Mouse (Mus musculus) lung, postnatal 0 days (tissue): ENCODE results near the gene Cryge. TPM values are rescaled to one million over a fixed set of nuclear protein-coding genes. Genes with fewer than 3 reads are reported as not detected.
"Not testable (repeated sequence)": the region's sequence is repeated elsewhere in the genome, so short reads cannot be mapped to it uniquely, and the experiment has no call there.

Experiments used
- ATAC-seq: fragments of 200-750 bp; cut with Nextera tagmentation; 2 replicates; pipeline ENCODE4 v1.8.0; 2017; ENCODE audit warnings: moderate library complexity
- DNase-seq: peaks from one replicate; pipeline ENCODE4 v3.0.0-alpha.2; 2016; ENCODE audit warnings: low spot score
- H3K27ac ChIP-seq: fragments of 300-500 bp; sonication (generic); 2 replicates; pipeline ENCODE4 v1.5.1; 2014; ENCODE audit warnings: antibody characterized with exemption, mild to moderate bottlenecking, low read length, mixed read lengths
- H3K27me3 ChIP-seq: fragments of 300-500 bp; sonication (generic); replicated peaks from 2 replicates; pipeline ENCODE4 v1.6.1; 2014; ENCODE audit warnings: low read length, mixed read lengths; ENCODE audit not compliant: insufficient read depth
- H3K36me3 ChIP-seq: fragments of 300-500 bp; sonication (generic); 2 replicates; pipeline ENCODE4 v1.6.1; 2014; ENCODE audit warnings: low read length, mixed read lengths; ENCODE audit not compliant: insufficient read depth
- H3K4me1 ChIP-seq: fragments of 300-500 bp; sonication (generic); 2 replicates; pipeline ENCODE4 v1.6.1; 2014; ENCODE audit warnings: antibody characterized with exemption, low read depth, low read length, mixed read lengths; ENCODE audit not compliant: insufficient read depth
- H3K4me2 ChIP-seq: fragments of 300-500 bp; sonication (generic); replicated peaks from 2 replicates; pipeline ENCODE4 v1.6.1; 2014; ENCODE audit warnings: low read depth, mild to moderate bottlenecking, low read length, moderate library complexity, mixed read lengths
- H3K4me3 ChIP-seq: fragments of 300-500 bp; sonication (generic); 2 replicates; pipeline ENCODE4 v1.5.1; 2014; ENCODE audit warnings: low read depth, low read length
- H3K9ac ChIP-seq: fragments of 300-500 bp; sonication (generic); replicated peaks from 2 replicates; pipeline ENCODE4 v1.6.1; 2014; ENCODE audit warnings: low read depth, mild to moderate bottlenecking
- H3K9me3 ChIP-seq: fragments of 300-500 bp; sonication (generic); 2 replicates; pipeline ENCODE4 v1.6.1; 2016; ENCODE audit warnings: low read length, mixed read lengths
- CTCF ChIP-seq: IDR thresholded peaks from 2 replicates; pipeline ENCODE4 v1.5.1; 2016; ENCODE audit warnings: antibody characterized with exemption, mild to moderate bottlenecking
- EP300 ChIP-seq: IDR thresholded peaks from 2 replicates; pipeline ENCODE4 v1.6.1; 2016; ENCODE audit warnings: antibody characterized with exemption, mild to moderate bottlenecking, control low read depth
- WGBS: fragments of 180-500 bp; shearing (Covaris S2); extraction: QIAGEN DNeasy Blood & Tissue Kit; methylation state at CpG from one replicate; pipeline ENCODE4 v1.1.7; 2014; 5-methylcytosine and 5-hydroxymethylcytosine counted together
- polyA plus RNA-seq: library from polyadenylated mRNA; unstranded; fragments of >200 nt; fragmentation: Nextera tagmentation; extraction: Ambion mirVana; gene quantifications from 2 replicates; pipeline ENCODE4 v1.2.1, GENCODE M21; 2015

The Cryge gene
- not detected in 2 replicates for polyA plus RNA-seq

DNA sequence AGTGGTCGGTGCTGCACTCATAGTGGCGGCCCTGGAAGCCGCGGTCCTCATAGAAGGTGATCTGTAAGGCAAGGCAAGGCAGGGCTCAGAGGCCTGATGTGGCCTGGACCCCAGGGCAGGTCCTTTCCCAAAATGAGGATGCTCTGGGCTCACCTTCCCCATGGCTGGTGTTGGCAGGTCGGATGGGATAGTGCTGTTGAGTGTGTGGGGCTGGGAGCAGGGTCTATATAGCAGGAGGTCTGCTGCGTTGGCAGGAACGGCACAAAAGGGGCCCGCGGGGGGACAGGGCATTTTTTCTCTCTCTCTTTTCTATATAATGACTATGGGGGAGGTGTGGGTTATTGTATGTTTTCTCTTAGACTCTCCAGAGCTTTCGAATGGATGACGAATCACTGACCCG is at the start of gene Cryge:
Gene Cryge (minus strand): TSS at position 198 of the 400 bp plus-strand sequence.
- not testable (repeated sequence) for H3K9me3 ChIP-seq, H3K9ac ChIP-seq, H3K4me2 ChIP-seq, DNase-seq, H3K4me3 ChIP-seq, H3K36me3 ChIP-seq, ATAC-seq, H3K27ac ChIP-seq, H3K27me3 ChIP-seq, H3K4me1 ChIP-seq
- 42% methylated on average over 10 of the region's 12 CpGs for WGBS

DNA sequence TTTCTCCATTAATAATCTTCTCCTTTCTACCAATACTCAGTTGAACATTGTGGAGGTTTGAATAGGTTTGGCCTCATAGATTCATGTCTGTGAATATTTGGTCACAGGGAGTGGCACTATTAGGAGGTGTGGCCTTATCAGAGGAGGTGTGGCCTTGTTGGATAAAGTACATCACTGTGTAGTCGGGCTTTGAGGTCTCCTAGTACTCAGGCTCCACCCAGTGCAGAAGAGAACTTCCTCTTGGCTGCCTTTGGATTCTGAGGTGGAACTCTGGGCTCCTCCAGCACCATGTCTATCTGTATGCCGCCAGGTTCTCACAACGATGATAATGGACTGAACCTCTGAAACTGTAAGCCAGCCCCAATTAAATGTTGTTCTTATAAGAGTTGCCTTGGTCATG is 46.0 kb upstream of the Cryge start:
- Histone ChIP-seq H3K9me3 (no peaks in the 10 kb centered on the region), H3K4me2 (no peak overlapping the region), H3K27me3 (no peaks in the 10 kb centered on the region), H3K4me3 (no peak overlapping the region), H3K9ac (no peak overlapping the region), H3K27ac (no peak overlapping the region), H3K4me1 (no peaks in the 10 kb centered on the region), H3K36me3 (no peaks in the 10 kb centered on the region)
- ATAC-seq: no peak
- WGBS: 74% methylated on average over 3 of the region's 3 CpGs
- no peak for DNase-seq
- TF ChIP-seq EP300 (no peak), CTCF (no peak)

DNA sequence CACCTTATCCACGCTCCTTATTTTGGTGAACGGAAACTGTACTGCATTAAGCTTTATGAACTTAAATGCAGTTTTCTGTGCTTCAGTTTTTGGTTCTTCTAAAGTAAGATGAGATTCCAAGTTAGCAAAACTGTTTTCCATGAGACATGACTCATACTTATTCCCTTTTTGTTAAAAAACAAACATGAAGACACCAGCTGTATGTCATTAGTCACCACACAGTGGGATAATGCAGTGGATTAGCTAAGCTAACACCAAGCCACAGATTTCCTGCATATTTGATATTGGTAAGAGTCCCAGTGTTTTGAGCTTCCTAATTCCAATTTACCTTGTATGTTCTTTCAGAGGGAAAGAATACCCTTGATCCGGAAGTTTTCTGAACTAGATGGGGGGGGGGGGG is 40.6 kb upstream of the Cryge start:
- Histone ChIP-seq H3K4me3 (no peak overlapping the region), H3K4me1 (no peaks in the 10 kb centered on the region), H3K4me2 (no peak overlapping the region), H3K27me3 (no peaks in the 10 kb centered on the region), H3K36me3 (no peaks in the 10 kb centered on the region), H3K27ac (no peak overlapping the region), H3K9me3 (no peaks in the 10 kb centered on the region), H3K9ac (no peak overlapping the region)
- WGBS: 95% methylated on average over 3 of the region's 3 CpGs
- ATAC-seq (no peak), DNase-seq (no peak)
- TF ChIP-seq EP300: no peak
- TF ChIP-seq CTCF: no peak

DNA sequence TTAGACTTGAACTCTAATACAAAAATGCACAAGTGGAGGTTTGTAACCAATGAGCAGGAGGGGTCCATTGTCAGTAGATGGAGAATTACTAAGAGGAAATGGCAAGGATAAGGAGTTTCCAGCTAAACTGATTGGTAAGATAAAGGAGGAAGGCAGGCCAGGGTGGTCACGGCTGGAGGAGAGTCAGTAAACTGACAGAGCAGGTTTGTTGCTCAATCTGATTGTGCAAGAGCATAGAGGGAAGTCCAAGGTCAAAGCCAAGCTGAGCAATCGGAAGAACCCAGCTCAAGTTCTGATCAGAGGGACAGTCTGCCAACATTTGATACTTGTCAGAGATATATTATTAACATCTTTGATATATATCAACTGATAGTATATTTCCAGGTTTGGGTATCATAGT is 39.4 kb upstream of the Cryge start:
- H3K9me3 ChIP-seq: no peaks in the 10 kb centered on the region
- no peaks in the 10 kb centered on the region for H3K4me1 ChIP-seq
- DNase-seq: peak; percentile 38
- no peaks in the 10 kb centered on the region for H3K27me3 ChIP-seq
- H3K9ac ChIP-seq: no peak overlapping the region
- TF ChIP-seq EP300 (no peak), CTCF (no peak)
- no peak overlapping the region for H3K4me2 ChIP-seq
- no peak overlapping the region for H3K4me3 ChIP-seq
- no peak for ATAC-seq
- H3K36me3 ChIP-seq: no peaks in the 10 kb centered on the region
- H3K27ac ChIP-seq: no peak overlapping the region
- 21% methylated on average over 2 of the region's 2 CpGs for WGBS

DNA sequence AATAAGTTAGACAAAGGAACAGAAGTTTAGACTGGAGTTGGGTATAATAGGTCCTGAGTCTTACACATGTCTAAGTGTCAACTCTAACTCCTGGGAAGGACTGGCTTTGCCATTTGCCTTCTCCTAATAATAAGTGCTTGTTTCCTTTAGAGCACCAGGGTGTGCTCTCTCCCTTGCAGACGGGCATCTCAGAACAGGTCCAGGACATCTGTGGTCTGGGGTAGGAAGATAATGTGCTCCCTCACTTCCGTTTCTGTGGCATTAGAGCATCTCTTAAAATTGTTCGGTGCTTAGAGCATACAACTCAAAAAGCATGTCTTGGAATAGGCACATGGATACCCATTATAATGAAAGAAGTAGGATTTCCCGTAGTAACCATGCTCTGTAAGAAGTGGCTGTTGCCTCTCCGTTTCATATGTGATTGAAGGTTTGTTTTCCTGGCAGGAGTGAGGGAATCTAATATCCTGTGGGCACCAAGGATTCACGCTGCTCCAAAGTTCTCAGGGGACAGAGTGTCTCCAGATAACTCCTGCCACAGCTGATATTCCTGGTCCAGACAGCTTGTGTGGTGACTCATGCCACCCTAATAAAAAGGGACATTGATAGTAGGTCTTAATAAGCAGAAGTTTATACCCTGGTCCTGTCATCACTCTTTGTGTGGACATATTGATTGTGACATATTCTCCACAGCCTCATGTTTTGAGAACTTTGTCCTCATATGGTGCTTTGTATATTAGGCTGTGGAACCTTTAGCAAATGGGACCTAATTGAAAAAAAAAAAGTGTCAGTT is 37.8 kb upstream of the Cryge start:
- Histone ChIP-seq H3K4me2 (no peak overlapping the region), H3K4me1 (no peaks in the 10 kb centered on the region), H3K9ac (no peak overlapping the region), H3K36me3 (no peaks in the 10 kb centered on the region), H3K4me3 (no peak overlapping the region), H3K9me3 (no peaks in the 10 kb centered on the region), H3K27me3 (no peaks in the 10 kb centered on the region), H3K27ac (no peak overlapping the region)
- TF ChIP-seq EP300: no peak
- TF ChIP-seq CTCF: no peak
- no peak for ATAC-seq
- 73% methylated on average over 6 of the region's 6 CpGs for WGBS
- no peak for DNase-seq

DNA sequence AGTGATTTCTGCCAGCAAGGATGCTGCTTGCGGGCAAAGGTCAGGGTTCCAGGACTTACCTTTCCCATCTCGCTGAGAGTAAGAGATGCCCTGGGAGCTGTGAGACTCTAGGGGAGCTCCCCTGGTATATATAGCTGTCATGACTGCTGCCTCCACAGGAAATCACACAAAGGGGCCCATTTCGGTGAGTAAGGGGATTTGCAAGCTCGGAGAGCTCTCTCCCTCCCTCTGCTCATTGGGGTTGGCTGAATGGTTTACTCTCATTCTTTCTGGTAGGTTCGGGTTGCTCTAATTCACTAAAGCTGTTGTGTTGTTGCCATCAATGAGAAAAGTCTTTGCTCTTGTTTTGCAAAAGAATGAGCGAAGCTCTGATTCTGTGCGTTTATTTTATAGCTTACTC is 31.2 kb upstream of the Cryge start, which contains the start of gene Crygb:
Gene Crygb (minus strand): TSS at position 101 of the 400 bp plus-strand sequence.
- H3K9ac ChIP-seq: no peak within 1 kb of the TSS
- ATAC-seq (no peak), DNase-seq (no peak)
- H3K4me1 ChIP-seq: no peaks in the 10 kb centered on the region
- no peaks in the 10 kb centered on the region for H3K36me3 ChIP-seq
- H3K27me3 ChIP-seq: no peaks in the 10 kb centered on the region
- no peaks in the 10 kb centered on the region for H3K9me3 ChIP-seq
- no peak within 1 kb of the TSS for H3K27ac ChIP-seq
- no peak within 1 kb of the TSS for H3K4me3 ChIP-seq
- WGBS: 40% methylated on average over 7 of the region's 7 CpGs
- TF ChIP-seq CTCF (no peak), EP300 (no peak)
- H3K4me2 ChIP-seq: no peak within 1 kb of the TSS
